Mouse (Mus musculus) brain, embryonic 14.5 days (tissue): Measurements from ENCODE around the gene Aldh5a1. TPM values are rescaled to one million over a fixed set of nuclear protein-coding genes. Genes with fewer than 3 reads are reported as not detected.

Source experiments
- DNase-seq: peaks from one replicate; pipeline ENCODE4 v3.0.0-alpha.2; 2011; ENCODE audit warnings: low read depth
- CTCF ChIP-seq: fragments of 200-500 bp; IDR thresholded peaks from 2 replicates; pipeline ENCODE4 v1.5.1; 2012; ENCODE audit warnings: inconsistent platforms, mild to moderate bottlenecking, moderate library complexity, borderline replicate concordance; ENCODE audit not compliant: insufficient read depth, insufficient read length; ENCODE audit errors: extremely low read depth
- POLR2A ChIP-seq: fragments of 200-500 bp; IDR thresholded peaks from 2 replicates; pipeline ENCODE4 v1.6.1; 2012; ENCODE audit warnings: mild to moderate bottlenecking, inconsistent platforms, borderline replicate concordance; ENCODE audit not compliant: poor library complexity, insufficient read depth, insufficient read length, severe bottlenecking; ENCODE audit errors: extremely low read depth
- polyA plus RNA-seq: library from polyadenylated mRNA; depleted of rRNA; stranded (reverse); fragments of >200 nt; gene quantifications from 2 replicates; pipeline ENCODE4 v1.2.3, GENCODE M21; 2012; rRNA removed

The Aldh5a1 gene
- polyA plus RNA-seq, 1 experiment: 17.9 TPM

- DNase-seq: no peak
- TF ChIP-seq CTCF (no peak), POLR2A (no peak)
Observed at GRCm38 (mm10) chr13:24859115-24859514, 78.3 kb downstream of the Aldh5a1 start.

Other genes starting within 250 kb of the Aldh5a1 start
- gene Armh2, start 196.4 kb downstream of the Aldh5a1 start, polyA plus RNA-seq: 0.10 TPM in 1 of 2 replicates, not detected in the other
- gene Gmnn, start 175.7 kb downstream of the Aldh5a1 start, polyA plus RNA-seq: 13.6 and 19.5 TPM in 2 replicates
- 114 and 115 TPM in 2 replicates for gene BC005537, start 136.0 kb downstream of the Aldh5a1 start, polyA plus RNA-seq
- gene Acot13, start 106.1 kb downstream of the Aldh5a1 start, polyA plus RNA-seq: 33.9 and 38.0 TPM in 2 replicates
- 46.8 and 63.3 TPM in 2 replicates for gene Tdp2, start 106.0 kb downstream of the Aldh5a1 start, polyA plus RNA-seq
- gene D130043K22Rik, start 92.5 kb downstream of the Aldh5a1 start, polyA plus RNA-seq: 1.9 and 3.6 TPM in 2 replicates
- gene Gpld1, start 5.5 kb upstream of the Aldh5a1 start, polyA plus RNA-seq: 1.8 and 2.6 TPM in 2 replicates
- 35.7 and 41.3 TPM in 2 replicates for gene Mrs2, start 82.7 kb upstream of the Aldh5a1 start, polyA plus RNA-seq
- gene Dcdc2a, start 118.3 kb upstream of the Aldh5a1 start, polyA plus RNA-seq: 0.82 and 2.9 TPM in 2 replicates